Mouse (Mus musculus): ENCODE results near the gene Zbtb17. TPM values are rescaled to one million over a fixed set of nuclear protein-coding genes. Genes with fewer than 3 reads are reported as not detected.

Gene Zbtb17
- total and polyA plus RNA-seq, 3 experiments: 36.4 to 63.2 TPM; not detected in 1

- Histone ChIP-seq H3K4me1 (ENCODE audit: control insufficient read depth in 1 of 2, insufficient read depth in 2 of 2, low read length in 2 of 2) (no peaks in the 10 kb centered on the region), H3K79me2 (ENCODE audit: control insufficient read depth, insufficient read depth, low read length, poor library complexity) (peaks cover 70% of the 10 kb centered on the region), H3K27ac (ENCODE audit: control insufficient read depth, low read depth, low read length) (no peak overlapping the region), H3K36me3 (ENCODE audit: control insufficient read depth in 1 of 2, insufficient read depth in 2 of 2, low read length in 2 of 2) (peaks cover 0 to 4% of the 10 kb centered on the region in 2 experiments; a peak in 2 of 4 replicates), H3K27me3 (ENCODE audit: control insufficient read depth in 1 of 2, insufficient read depth in 2 of 2, low read length in 2 of 2) (no peaks in the 10 kb centered on the region), H3K9me3 (replicated peaks; ENCODE audit: insufficient read depth, low read length) (no peaks in the 10 kb centered on the region), H3K9ac (ENCODE audit: control insufficient read depth, low read depth, low read length, poor library complexity, severe bottlenecking) (no peak overlapping the region), H3K4me3 (ENCODE audit: control insufficient read depth in 1 of 2, insufficient read depth in 1 of 2, low read depth in 2 of 2, low read length in 2 of 2) (no peak overlapping the region)
- no peak for DNase-seq (ENCODE audit: low read depth, low spot score)
- TF ChIP-seq NELFE (IDR thresholded peaks at IDR 0.05; ENCODE audit: low read depth, low read length) (no peak), SIN3A (IDR thresholded peaks at IDR 0.05; ENCODE audit: low read length) (no peak), GABPA (IDR thresholded peaks at IDR 0.05; ENCODE audit: low read depth, low read length) (no peak), ETS1 (IDR thresholded peaks at IDR 0.05; ENCODE audit: low read depth, low read length) (no peak), ZC3H11A (IDR thresholded peaks at IDR 0.05; ENCODE audit: low read depth, low read length) (no peak), RCOR1 (IDR thresholded peaks at IDR 0.05; ENCODE audit: low read depth, low read length) (no peak), POLR2AphosphoS5 (IDR thresholded peaks at IDR 0.05; ENCODE audit: borderline replicate concordance, low read depth, low read length) (no peak), CHD1 (IDR thresholded peaks at IDR 0.05; ENCODE audit: low read depth, low read length) (no peak), ZMIZ1 (IDR thresholded peaks at IDR 0.05; ENCODE audit: low read depth, low read length) (no peak)
These were observed 56.6 kb downstream of the Zbtb17 start for GRCm38 (mm10) chr4:141501058-141501457.

GRCm38 (mm10) chr4:141502723-141503122 lies 58.3 kb downstream of the Zbtb17 start:
- Histone ChIP-seq H3K27me3 (ENCODE audit: control insufficient read depth in 1 of 2, insufficient read depth in 2 of 2, low read length in 2 of 2) (no peaks in the 10 kb centered on the region), H3K9ac (ENCODE audit: control insufficient read depth, low read depth, low read length, poor library complexity, severe bottlenecking) (no peak overlapping the region), H3K4me3 (ENCODE audit: control insufficient read depth in 1 of 2, insufficient read depth in 1 of 2, low read depth in 2 of 2, low read length in 2 of 2) (no peak overlapping the region), H3K27ac (ENCODE audit: control insufficient read depth, low read depth, low read length) (no peak overlapping the region), H3K4me1 (ENCODE audit: control insufficient read depth in 1 of 2, insufficient read depth in 2 of 2, low read length in 2 of 2) (no peaks in the 10 kb centered on the region), H3K79me2 (ENCODE audit: control insufficient read depth, insufficient read depth, low read length, poor library complexity) (peaks cover 76% of the 10 kb centered on the region), H3K9me3 (replicated peaks; ENCODE audit: insufficient read depth, low read length) (no peaks in the 10 kb centered on the region), H3K36me3 (ENCODE audit: control insufficient read depth in 1 of 2, insufficient read depth in 2 of 2, low read length in 2 of 2) (peaks cover 0 to 3% of the 10 kb centered on the region in 2 experiments; a peak in 2 of 4 replicates)
- no peak for TF ChIP-seq POLR2A (IDR thresholded peaks at IDR 0.05; ENCODE audit: control insufficient read depth in 1 of 2, insufficient read depth in 1 of 2, low read depth in 1 of 2, low read length in 2 of 2, poor library complexity in 1 of 2)
- no peak for DNase-seq (ENCODE audit: low read depth, low spot score)

GRCm38 (mm10) chr4:141504471-141504870 lies 60.0 kb downstream of the Zbtb17 start:
- Histone ChIP-seq H3K36me3 (ENCODE audit: control insufficient read depth in 1 of 2, insufficient read depth in 2 of 2, low read length in 2 of 2) (peaks cover 0 to 3% of the 10 kb centered on the region in 2 experiments; a peak in 2 of 4 replicates), H3K27ac (ENCODE audit: control insufficient read depth, low read depth, low read length) (no peak overlapping the region)

More at GRCm38 (mm10) chr4:141504471-141504870, 60.0 kb downstream of the Zbtb17 start:
- no peaks in the 10 kb centered on the region for H3K9me3 ChIP-seq (replicated peaks; ENCODE audit: insufficient read depth, low read length)
- no peak overlapping the region for H3K9ac ChIP-seq (ENCODE audit: control insufficient read depth, low read depth, low read length, poor library complexity, severe bottlenecking)
- no peak overlapping the region for H3K4me3 ChIP-seq (ENCODE audit: control insufficient read depth in 1 of 2, insufficient read depth in 1 of 2, low read depth in 2 of 2, low read length in 2 of 2)
- DNase-seq (ENCODE audit: low read depth, low spot score): no peak
- H3K4me1 ChIP-seq (ENCODE audit: control insufficient read depth in 1 of 2, insufficient read depth in 2 of 2, low read length in 2 of 2): no peaks in the 10 kb centered on the region
- peaks cover 80% of the 10 kb centered on the region for H3K79me2 ChIP-seq (ENCODE audit: control insufficient read depth, insufficient read depth, low read length, poor library complexity)
- TF ChIP-seq MAZ (IDR thresholded peaks at IDR 0.05; ENCODE audit: low read depth, low read length) (no peak), MAFK (IDR thresholded peaks at IDR 0.05; ENCODE audit: borderline replicate concordance, low read depth, low read length) (no peak), NELFE (IDR thresholded peaks at IDR 0.05; ENCODE audit: low read depth, low read length) (no peak), GATA1 (IDR thresholded peaks at IDR 0.05; ENCODE audit: low read depth, low read length) (no peak), MAX (IDR thresholded peaks at IDR 0.05; ENCODE audit: low read length) (no peak), TCF12 (IDR thresholded peaks at IDR 0.05; ENCODE audit: low read depth, low read length) (no peak), EP300 (IDR thresholded peaks at IDR 0.05; ENCODE audit: low read depth in 1 of 2, low read length in 2 of 2) (no peak), BHLHE40 (IDR thresholded peaks at IDR 0.05; ENCODE audit: borderline replicate concordance, low read depth, low read length) (no peak), UBTF (IDR thresholded peaks at IDR 0.05; ENCODE audit: borderline replicate concordance, insufficient read depth, low read depth, low read length) (no peak), TAL1 (IDR thresholded peaks at IDR 0.05; ENCODE audit: low read length) (no peak)
- H3K27me3 ChIP-seq (ENCODE audit: control insufficient read depth in 1 of 2, insufficient read depth in 2 of 2, low read length in 2 of 2): no peaks in the 10 kb centered on the region

Measured in MEL (cell line).